Mouse (Mus musculus) liver, embryonic 14.5 days (tissue): ENCODE measurements around the gene Zmat3. TPM values are rescaled to one million over a fixed set of nuclear protein-coding genes. Genes with fewer than 3 reads are reported as not detected.

ENCODE experiments used
- ATAC-seq: fragments of 200-750 bp; cut with Nextera tagmentation; 2 replicates; pipeline ENCODE4 v1.8.0; 2017; ENCODE audit warnings: moderate number of reproducible peaks, mild to moderate bottlenecking, moderate library complexity; ENCODE audit not compliant: insufficient read depth
- DNase-seq, 3 experiments: peaks; one replicate each; pipeline ENCODE4 v3.0.0-alpha.2; 2012 to 2013; ENCODE audit warnings: low read depth in 3 of 3, low spot score in 3 of 3
- H3K27ac ChIP-seq: fragments of 300-500 bp; sonication (generic); 2 replicates; pipeline ENCODE4 v1.5.1; 2014; ENCODE audit warnings: moderate library complexity, mild to moderate bottlenecking, control low read depth, inconsistent platforms
- H3K27me3 ChIP-seq: fragments of 300-500 bp; sonication (generic); 2 replicates; pipeline ENCODE4 v1.6.1; 2014; ENCODE audit warnings: mild to moderate bottlenecking, low read length, moderate library complexity; ENCODE audit not compliant: control insufficient read depth, insufficient read depth
- H3K36me3 ChIP-seq: fragments of 300-500 bp; sonication (generic); replicated peaks from 2 replicates; pipeline ENCODE4 v1.6.1; 2014; ENCODE audit warnings: low read depth; ENCODE audit not compliant: control insufficient read depth, insufficient read depth
- H3K4me1 ChIP-seq, 2 experiments: fragments of 200-500 bp in 1 of 2; fragments of 300-500 bp in 1 of 2; sonication (generic) in 1 of 2; replicated peaks; 2 replicates each; pipeline ENCODE4 v1.6.1; 2012 to 2014; ENCODE audit warnings: antibody characterized with exemption in 1 of 2, inconsistent platforms in 1 of 2, low read length in 1 of 2; ENCODE audit not compliant: control insufficient read depth in 2 of 2, insufficient read depth in 2 of 2
- H3K4me2 ChIP-seq: fragments of 300-500 bp; sonication (generic); 2 replicates; pipeline ENCODE4 v1.6.1; 2014; ENCODE audit warnings: low read depth, mild to moderate bottlenecking, control low read depth, moderate library complexity
- H3K4me3 ChIP-seq, 2 experiments: fragments of 200-500 bp in 1 of 2; fragments of 300-500 bp in 1 of 2; sonication (generic) in 1 of 2; 2 replicates each; pipeline ENCODE4 v1.5.1; 2012 to 2014; ENCODE audit warnings: low read depth in 2 of 2, low read length in 2 of 2, mild to moderate bottlenecking in 2 of 2, control low read depth in 1 of 2, inconsistent platforms in 1 of 2, moderate library complexity in 1 of 2; ENCODE audit not compliant: insufficient read depth in 1 of 2
- H3K9ac ChIP-seq: fragments of 300-500 bp; sonication (generic); replicated peaks from 2 replicates; pipeline ENCODE4 v1.6.1; 2014; ENCODE audit warnings: mild to moderate bottlenecking, control low read depth, moderate library complexity
- H3K9me3 ChIP-seq: fragments of 300-500 bp; sonication (generic); 2 replicates; pipeline ENCODE4 v1.6.1; 2016; ENCODE audit warnings: low read length, mixed read lengths; ENCODE audit not compliant: control insufficient read depth
- CTCF ChIP-seq: IDR thresholded peaks from 2 replicates; pipeline ENCODE4 v1.5.1; 2016; ENCODE audit warnings: antibody characterized with exemption, low read depth, control low read depth
- EP300 ChIP-seq: IDR thresholded peaks from 2 replicates; pipeline ENCODE4 v1.6.1; 2016; ENCODE audit warnings: antibody characterized with exemption, low read depth
- WGBS: fragments of 180-500 bp; shearing (Covaris S2); extraction: QIAGEN DNeasy Blood & Tissue Kit; methylation state at CpG from one replicate; pipeline ENCODE4 v1.1.7; 2014; ENCODE audit not compliant: insufficient replicate concordance; 5-methylcytosine and 5-hydroxymethylcytosine counted together
- polyA plus RNA-seq, 2 experiments: library from polyadenylated mRNA; depleted of rRNA in 1 of 2; stranded (reverse) in 1 of 2; unstranded in 1 of 2; fragments of >200 nt; fragmentation: Nextera tagmentation in 1 of 2; extraction: Ambion mirVana in 1 of 2; gene quantifications; 2 replicates each; pipeline versions ENCODE4 v1.2.1 to v1.2.3; 2012 to 2014

Zmat3 gene
- polyA plus RNA-seq, 2 experiments: 0.42 to 0.74 TPM

GRCm38 (mm10) chr3:32395771-32396551, 30.1 kb upstream of the Zmat3 start:
- Histone ChIP-seq H3K4me1 (peaks cover 6 to 21% of the 10 kb centered on the region in 2 experiments), H3K4me3 (peak overlapping the region; percentile 73 to 86), H3K27me3 (no peaks in the 10 kb centered on the region), H3K9me3 (no peaks in the 10 kb centered on the region), H3K36me3 (no peaks in the 10 kb centered on the region), H3K4me2 (peak overlapping the region; percentile 79), H3K9ac (peak overlapping the region; percentile 83), H3K27ac (peak overlapping the region; percentile 88)
- DNase-seq: peak in 2 of 3 experiments; percentile 20 to 32
- no peak; the same call in 1 of the 2 replicates for ATAC-seq
- TF ChIP-seq EP300 (no peak), CTCF (no peak; the same call in 1 of the 2 replicates)
- WGBS: 13% methylated on average over 23 of the region's 24 CpGs

- WGBS: 73% methylated on average over 8 of the region's 8 CpGs
- H3K27ac ChIP-seq: no peak overlapping the region
- no peak for DNase-seq
These were observed 28.2 kb upstream of the Zmat3 start for GRCm38 (mm10) chr3:32393986-32394385.

DNA sequence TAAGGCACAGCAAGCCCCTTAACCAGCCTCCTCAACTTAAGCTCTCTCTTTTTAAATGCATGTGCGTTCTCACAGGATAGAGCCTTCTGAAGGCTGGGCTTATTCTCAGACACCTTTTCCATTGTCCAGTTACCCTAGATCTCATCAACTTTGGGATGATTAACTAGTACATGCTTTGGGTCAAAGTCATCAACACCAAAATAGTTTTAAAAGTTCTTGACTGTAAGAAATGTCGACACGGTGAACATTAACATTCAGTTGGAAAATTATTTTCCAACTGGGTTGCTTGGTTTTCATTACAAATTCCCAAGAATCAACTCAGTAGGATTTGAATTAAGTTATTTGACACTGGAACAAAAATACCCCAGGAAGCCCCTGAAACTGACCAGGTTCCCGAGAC, 27.0 kb upstream of the Zmat3 start:
- H3K27ac ChIP-seq: no peak overlapping the region
- WGBS: 69% methylated on average over 4 of the region's 4 CpGs
- no peaks in the 10 kb centered on the region for H3K27me3 ChIP-seq
- H3K4me1 ChIP-seq: peaks cover 0 to 7% of the 10 kb centered on the region in 2 experiments; a peak in 2 of 4 replicates
- no peak overlapping the region for H3K4me3 ChIP-seq
- no peak for ATAC-seq
- H3K9ac ChIP-seq: no peak overlapping the region
- no peak for DNase-seq
- TF ChIP-seq CTCF (no peak), EP300 (no peak)
- H3K9me3 ChIP-seq: no peaks in the 10 kb centered on the region
- H3K4me2 ChIP-seq: no peak overlapping the region
- H3K36me3 ChIP-seq: no peaks in the 10 kb centered on the region

More at GRCm38 (mm10) chr3:32393986-32394385, 28.2 kb upstream of the Zmat3 start:
- Histone ChIP-seq H3K36me3 (no peaks in the 10 kb centered on the region), H3K9me3 (no peaks in the 10 kb centered on the region), H3K4me2 (no peak overlapping the region), H3K4me1 (peaks cover 6 to 10% of the 10 kb centered on the region in 2 experiments), H3K27me3 (no peaks in the 10 kb centered on the region), H3K4me3 (no peak overlapping the region), H3K9ac (no peak overlapping the region)
- no peak for ATAC-seq
- no peak for TF ChIP-seq CTCF
- no peak for TF ChIP-seq EP300

GRCm38 (mm10) chr3:32381556-32381955, 15.7 kb upstream of the Zmat3 start:
- ATAC-seq: no peak
- Histone ChIP-seq H3K4me3 (no peak overlapping the region), H3K36me3 (no peaks in the 10 kb centered on the region), H3K4me2 (no peak overlapping the region), H3K9ac (no peak overlapping the region), H3K4me1 (peaks cover 4 to 7% of the 10 kb centered on the region in 2 experiments; a peak in 3 of 4 replicates), H3K27ac (no peak overlapping the region), H3K27me3 (no peaks in the 10 kb centered on the region), H3K9me3 (no peaks in the 10 kb centered on the region)
- TF ChIP-seq EP300: no peak
- TF ChIP-seq CTCF: no peak
- DNase-seq: no peak
- 35% methylated on average over 3 of the region's 3 CpGs for WGBS

DNA sequence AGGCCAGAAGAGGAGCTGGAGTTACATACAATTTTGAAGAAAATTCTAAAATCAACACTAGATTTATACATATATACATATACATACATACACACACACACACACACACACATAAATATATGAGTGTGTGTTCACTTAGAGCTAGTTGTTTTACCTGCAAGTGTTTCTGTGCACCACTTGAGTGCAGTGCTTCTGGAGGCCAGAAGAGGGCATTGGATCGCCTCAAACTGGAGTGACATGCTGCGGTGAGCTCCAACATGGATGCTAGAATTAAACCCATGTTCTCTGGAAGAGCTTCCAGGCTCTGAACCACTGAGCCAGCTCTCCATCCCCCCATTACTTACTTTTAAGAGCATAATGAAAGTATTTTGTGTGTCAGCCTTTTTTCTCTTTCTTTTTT, 14.1 kb upstream of the Zmat3 start:
- Histone ChIP-seq H3K9ac (no peak overlapping the region), H3K4me2 (no peak overlapping the region), H3K4me1 (peaks cover 4 to 7% of the 10 kb centered on the region in 2 experiments; a peak in 3 of 4 replicates), H3K9me3 (no peaks in the 10 kb centered on the region), H3K27me3 (no peaks in the 10 kb centered on the region), H3K36me3 (no peaks in the 10 kb centered on the region), H3K27ac (no peak overlapping the region), H3K4me3 (no peak overlapping the region)
- ATAC-seq: no peak
- TF ChIP-seq CTCF (peak; percentile 70), EP300 (no peak)
- WGBS: 28% methylated on average over 2 of the region's 2 CpGs
- no peak for DNase-seq
